Mouse (Mus musculus) thymus, adult 2 months (tissue): ENCODE results near the gene Adam10.

Experiments used
- CTCF ChIP-seq: fragments of 200-500 bp; IDR thresholded peaks from 2 replicates; pipeline ENCODE4 v1.5.1; 2012; ENCODE audit warnings: mild to moderate bottlenecking, control low read depth, low read length, moderate library complexity, borderline replicate concordance; ENCODE audit not compliant: control insufficient read depth, poor library complexity, insufficient read depth; ENCODE audit errors: extremely low read depth
- POLR2A ChIP-seq: fragments of 200-500 bp; IDR thresholded peaks from 2 replicates; pipeline ENCODE4 v1.6.1; 2012; ENCODE audit warnings: mild to moderate bottlenecking, low read length, control low read depth, moderate library complexity; ENCODE audit not compliant: control insufficient read depth, poor library complexity, insufficient read depth; ENCODE audit errors: extremely low read depth

GRCm38 (mm10) chr9:70802816-70803215 is 124.0 kb downstream of the Adam10 start:
- TF ChIP-seq CTCF (no peak), POLR2A (no peak)
